13 mouse cellular contexts compared by ENCODE assay signal in genomic region chrX:77796916-77797315, GRCm38 (mm10). TPM values are rescaled to one million over a fixed set of nuclear protein-coding genes. Genes with fewer than 3 reads are reported as not detected.
A peak's percentile ranks its signal among the peaks of the same experiment; 100 is the strongest.
DNase-seq lines count a peak whose midpoint lies in the region; ATAC-seq and TF ChIP-seq lines count a peak whose summit lies in the region.
"Had no signal": no experiment of that assay in that cellular context is flagged by ENCODE, and none has a peak within 500 bp of the region (broad histone marks: within the 10 kb centered on the region; RNA-seq: fewer than 3 reads in every experiment).

No protein-coding gene starts in this region.

- H3K27ac ChIP-seq in heart, adult 2 months, result peak overlapping the region; percentile 89; the same call in 1 of the 2 replicates
- H3K27ac ChIP-seq in limb, embryonic 15.5 days, result 0 out of 2 replicates have a peak overlapping the region, but pooled peaks have one; percentile 11

- intact Hi-C loops in heart, adult 2 months (cut with DNase I), result loop anchor here (2.0 to 10.0 kb wide), 3 partner anchors 14 to 362 kb away; no protein-coding TSS in a partner anchor

- TF ChIP-seq CTCF in heart, adult 2 months (IDR thresholded peaks at IDR 0.05), result 0 out of 2 replicates have a peak, but pooled peaks have one; percentile 11

- H3K36me3 ChIP-seq in heart, adult 2 months (ENCODE audit: control insufficient read depth, insufficient read depth, low read length), result no peaks in the 10 kb centered on the region
- no peaks in the 10 kb centered on the region for H3K36me3 ChIP-seq in limb, embryonic 15.5 days

- TF ChIP-seq POLR2A in heart, adult 2 months (IDR thresholded peaks at IDR 0.05; ENCODE audit: insufficient read depth, low read depth, low read length), result no peak

- DNase-seq in heart, adult 2 months, result no peak
- DNase-seq in heart, postnatal 4 days, result no peak
- peak; percentile 18 for DNase-seq in thymus, postnatal 0 days (ENCODE audit: low spot score)
- no peak for DNase-seq in thymus, postnatal 36 days
- no peak for DNase-seq in spleen, postnatal 14 days (ENCODE audit: low spot score in 2 of 2)
- DNase-seq in B cell, adult 2 months, result no peak
- no peak for DNase-seq in adrenal gland, adult 8-10 months
- DNase-seq: cerebellum, adult 11 months had no signal

- TF ChIP-seq EP300 in heart, adult 2 months (IDR thresholded peaks at IDR 0.05; ENCODE audit: insufficient read depth, low read depth, low read length), result no peak

- H3K27me3 ChIP-seq in heart, adult 2 months (ENCODE audit: control insufficient read depth, insufficient read depth, low read length), result no peaks in the 10 kb centered on the region
- H3K27me3 ChIP-seq in limb, embryonic 15.5 days, result no peaks in the 10 kb centered on the region

- H3K9ac ChIP-seq in heart, adult 2 months (ENCODE audit: low read depth, low read length), result no peak overlapping the region
- H3K9ac ChIP-seq in limb, embryonic 15.5 days, result no peak overlapping the region

- no peaks in the 10 kb centered on the region for H3K9me3 ChIP-seq in limb, embryonic 15.5 days
- H3K9me3 ChIP-seq: G1E had no signal

- 62% methylated on average over 1 of the region's 1 CpGs for WGBS in heart, adult 2 months
- 63% methylated on average over 1 of the region's 1 CpGs for WGBS in limb, embryonic 15.5 days

- no peak for ATAC-seq in limb, embryonic 15.5 days (ENCODE audit: insufficient number of reproducible peaks, low FRiP score, low TSS enrichment, low read depth)

- no peak overlapping the region; the same call in 1 of the 2 replicates for H3K4me2 ChIP-seq in limb, embryonic 15.5 days

- H3K4me3 ChIP-seq in heart, adult 2 months, result no peak overlapping the region; the same call in 1 of the 2 replicates
- no peak overlapping the region for H3K4me3 ChIP-seq in limb, embryonic 15.5 days

- H3K79me2 ChIP-seq in heart, adult 2 months (replicated peaks; ENCODE audit: control insufficient read depth, insufficient read depth, low read length), result no peaks in the 10 kb centered on the region; the same call in 1 of the 2 replicates

- no peaks in the 10 kb centered on the region; the same call in 1 of the 2 replicates for H3K4me1 ChIP-seq in heart, adult 2 months (ENCODE audit: control insufficient read depth, insufficient read depth, low read length)
- no peaks in the 10 kb centered on the region; the same call in 1 of the 2 replicates for H3K4me1 ChIP-seq in limb, embryonic 15.5 days

RNA-seq across cellular contexts. Expression of gene Prkx, which starts 0.8 kb away (rescaled TPM):
- total RNA-seq in heart, adult 2 months (2021), result 10 to 100 TPM; 14.4 to 16.8 TPM
- 6.9 and 10.7 TPM in 2 replicates for polyA plus RNA-seq in heart, adult 2 months (2012; rRNA removed)
- 10 to 100 TPM; 21.0 to 24.8 TPM for total RNA-seq in heart, postnatal 4 days (2021)
- polyA plus RNA-seq in thymus, postnatal 0 days (2015; fragmentation: Nextera tagmentation; extraction: Ambion mirVana), result 14.6 and 16.3 TPM in 2 replicates
- 14.1 and 14.9 TPM in 2 replicates for polyA plus RNA-seq in limb, embryonic 15.5 days (2015; fragmentation: Nextera tagmentation; extraction: Ambion mirVana)
- 10 to 100 TPM; 13.2 to 16.5 (median 15.5) TPM for total RNA-seq in adrenal gland, adult 8-10 months (2022)

RNA-seq across cellular contexts. Expression of gene Pbsn, which starts 56.5 kb away (rescaled TPM):
- not detected for total RNA-seq in heart, adult 2 months (2021)
- not detected in 2 replicates for polyA plus RNA-seq in heart, adult 2 months (2012; rRNA removed)
- total RNA-seq in heart, postnatal 4 days (2021), result not detected
- polyA plus RNA-seq in thymus, postnatal 0 days (2015; fragmentation: Nextera tagmentation; extraction: Ambion mirVana), result not detected in 2 replicates
- not detected in 2 replicates for polyA plus RNA-seq in limb, embryonic 15.5 days (2015; fragmentation: Nextera tagmentation; extraction: Ambion mirVana)
- not detected for total RNA-seq in adrenal gland, adult 8-10 months (2022)
- total RNA-seq: G1E; layer of hippocampus, postnatal 14 days; monocyte, adult 5-6 weeks had no signal
- polyA plus RNA-seq: frontal cortex, adult 2 months; G1E had no signal
